Mouse (Mus musculus): ENCODE data around the gene Necab3. TPM values are rescaled to one million over a fixed set of nuclear protein-coding genes. Genes with fewer than 3 reads are reported as not detected.

Gene Necab3
- polyA plus RNA-seq, 2 experiments = 3.8 to 6.7 TPM

DNA sequence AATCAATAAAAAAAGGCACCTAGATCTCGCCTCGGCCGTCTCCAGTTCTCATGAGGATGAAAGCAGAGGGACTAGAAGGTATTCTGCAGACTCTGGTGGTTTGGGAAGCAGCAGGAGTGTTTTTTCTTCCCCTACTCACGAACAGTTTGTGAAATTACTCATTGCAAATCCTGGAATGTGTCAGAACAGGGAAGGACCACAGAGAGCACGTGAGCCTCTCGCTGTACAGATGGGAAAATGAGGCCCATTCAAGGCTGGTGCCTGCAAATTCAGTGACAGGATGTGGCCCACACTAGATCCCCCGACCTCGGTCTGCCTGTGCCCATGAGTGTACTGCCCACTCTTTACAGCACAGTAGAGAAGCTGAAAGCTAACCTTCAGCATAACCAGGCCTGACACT lies 13.3 kb upstream of the Necab3 start:
- H3K4me3 ChIP-seq (replicated peaks; ENCODE audit: low read length) = no peak overlapping the region
- DNase-seq (ENCODE audit: low spot score) (peak; percentile 28), ATAC-seq (ENCODE audit: low FRiP score, low read depth) (no peak)
- no peaks in the 10 kb centered on the region for H3K9me3 ChIP-seq (ENCODE audit: control insufficient read depth, low read length)
- no peaks in the 10 kb centered on the region for H3K36me3 ChIP-seq (ENCODE audit: control insufficient read depth, insufficient read depth, low read length)
- peak overlapping the region; percentile 67 for H3K27ac ChIP-seq (replicated peaks; ENCODE audit: low read depth, low read length)
- H3K4me2 ChIP-seq (replicated peaks; ENCODE audit: low read depth, low read length, severe bottlenecking) = no peak overlapping the region
- H3K27me3 ChIP-seq (ENCODE audit: control insufficient read depth, insufficient read depth, low read length) = no peaks in the 10 kb centered on the region
- H3K4me1 ChIP-seq (ENCODE audit: control insufficient read depth, insufficient read depth, low read length) = peaks cover 23% of the 10 kb centered on the region
- 60% methylated on average over 8 of the region's 8 CpGs for WGBS
- TF ChIP-seq POLR2A (IDR thresholded peaks at IDR 0.05; ENCODE audit: borderline replicate concordance, extremely low read depth, insufficient read depth, insufficient read length) = no peak
- H3K9ac ChIP-seq (ENCODE audit: low read depth, low read length, severe bottlenecking) = no peak overlapping the region

- Histone ChIP-seq H3K9me3 (ENCODE audit: control insufficient read depth, low read length) (no peaks in the 10 kb centered on the region), H3K4me2 (replicated peaks; ENCODE audit: low read depth, low read length, severe bottlenecking) (no peak overlapping the region), H3K4me3 (replicated peaks; ENCODE audit: low read length) (no peak overlapping the region), H3K27me3 (ENCODE audit: control insufficient read depth, insufficient read depth, low read length) (no peaks in the 10 kb centered on the region), H3K4me1 (ENCODE audit: control insufficient read depth, insufficient read depth, low read length) (peaks cover 30% of the 10 kb centered on the region), H3K27ac (replicated peaks; ENCODE audit: low read depth, low read length) (no peak overlapping the region), H3K36me3 (ENCODE audit: control insufficient read depth, insufficient read depth, low read length) (no peaks in the 10 kb centered on the region), H3K9ac (ENCODE audit: low read depth, low read length, severe bottlenecking) (no peak overlapping the region)
- DNase-seq (ENCODE audit: low spot score) (no peak), ATAC-seq (ENCODE audit: low FRiP score, low read depth) (no peak)
- 78% methylated on average over 4 of the region's 4 CpGs for WGBS
- no peak for TF ChIP-seq POLR2A (IDR thresholded peaks at IDR 0.05; ENCODE audit: borderline replicate concordance, extremely low read depth, insufficient read depth, insufficient read length)
Observed at GRCm38 (mm10) chr2:154571266-154571665, 12.6 kb upstream of the Necab3 start.

DNA sequence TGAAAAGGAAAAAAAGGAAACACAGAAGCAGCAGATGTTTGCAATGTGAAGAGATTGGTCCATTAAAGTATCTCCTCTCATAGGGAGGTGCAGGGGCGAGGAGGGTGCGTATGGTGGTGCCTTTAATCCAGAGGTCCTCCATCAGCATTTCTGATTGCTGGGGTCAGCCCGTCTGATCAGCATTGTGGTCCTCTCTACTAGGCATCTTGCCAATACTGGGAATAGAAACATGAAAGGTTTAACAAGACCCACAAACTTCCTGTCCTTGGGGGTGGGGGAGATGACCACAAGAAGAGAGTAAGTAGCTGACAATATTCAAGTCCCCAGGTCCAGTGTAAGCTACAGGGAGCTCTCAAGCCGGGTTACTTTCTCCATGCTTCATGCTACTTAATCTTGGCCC lies 12.0 kb upstream of the Necab3 start:
- ATAC-seq (ENCODE audit: low FRiP score, low read depth) = no peak
- peak overlapping the region; percentile 56; the same call in 1 of the 2 replicates for H3K4me2 ChIP-seq (replicated peaks; ENCODE audit: low read depth, low read length, severe bottlenecking)
- H3K27ac ChIP-seq (replicated peaks; ENCODE audit: low read depth, low read length) = no peak overlapping the region
- H3K4me1 ChIP-seq (ENCODE audit: control insufficient read depth, insufficient read depth, low read length) = peaks cover 32% of the 10 kb centered on the region
- DNase-seq (ENCODE audit: low spot score) = no peak
- no peak overlapping the region for H3K4me3 ChIP-seq (replicated peaks; ENCODE audit: low read length)
- TF ChIP-seq POLR2A (IDR thresholded peaks at IDR 0.05; ENCODE audit: borderline replicate concordance, extremely low read depth, insufficient read depth, insufficient read length) = no peak
- no peaks in the 10 kb centered on the region for H3K27me3 ChIP-seq (ENCODE audit: control insufficient read depth, insufficient read depth, low read length)
- no peak overlapping the region for H3K9ac ChIP-seq (ENCODE audit: low read depth, low read length, severe bottlenecking)
- no peaks in the 10 kb centered on the region for H3K9me3 ChIP-seq (ENCODE audit: control insufficient read depth, low read length)
- H3K36me3 ChIP-seq (ENCODE audit: control insufficient read depth, insufficient read depth, low read length) = no peaks in the 10 kb centered on the region
- 73% methylated on average over 4 of the region's 4 CpGs for WGBS

DNA sequence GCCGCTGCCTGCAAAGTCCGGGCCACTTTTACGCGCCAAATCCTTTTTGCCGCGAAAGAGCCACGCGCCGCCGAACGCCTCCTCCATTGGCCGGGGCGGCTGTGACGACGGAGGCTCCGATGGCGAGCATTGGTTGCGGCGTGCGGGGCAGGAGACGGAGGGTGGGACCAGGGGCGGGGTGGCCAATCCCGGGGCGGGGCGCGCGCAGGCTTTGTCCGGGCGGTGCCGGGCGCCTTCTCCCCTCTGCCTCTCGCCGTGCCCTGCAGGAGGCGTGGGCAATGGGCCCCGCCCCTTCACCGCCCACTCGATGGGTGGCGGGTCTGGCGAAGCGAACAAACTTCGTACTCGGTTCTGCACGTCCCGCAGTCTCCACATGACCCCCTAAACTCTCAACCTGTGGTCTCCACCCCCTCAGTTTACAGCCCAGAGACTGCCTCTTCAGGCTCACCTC lies 11.2 kb upstream of the Necab3 start, which contains the start of gene E2f1:
TSS of gene E2f1 (minus strand) at position 57 of the 451 bp plus-strand sequence.
- no peaks in the 10 kb centered on the region for H3K9me3 ChIP-seq (ENCODE audit: control insufficient read depth, low read length)
- H3K27ac ChIP-seq (replicated peaks; ENCODE audit: low read depth, low read length) = peak within 1 kb of the TSS; percentile 86
- no peaks in the 10 kb centered on the region for H3K36me3 ChIP-seq (ENCODE audit: control insufficient read depth, insufficient read depth, low read length)
- DNase-seq (ENCODE audit: low spot score) (peak; percentile 97), ATAC-seq (ENCODE audit: low FRiP score, low read depth) (peak; percentile 95)
- peak within 1 kb of the TSS; percentile 81 for H3K4me3 ChIP-seq (replicated peaks; ENCODE audit: low read length)
- H3K4me2 ChIP-seq (replicated peaks; ENCODE audit: low read depth, low read length, severe bottlenecking) = peak within 1 kb of the TSS; percentile 76
- peaks cover 33% of the 10 kb centered on the region for H3K4me1 ChIP-seq (ENCODE audit: control insufficient read depth, insufficient read depth, low read length)
- peak within 1 kb of the TSS; percentile 82 for H3K9ac ChIP-seq (ENCODE audit: low read depth, low read length, severe bottlenecking)
- no peaks in the 10 kb centered on the region for H3K27me3 ChIP-seq (ENCODE audit: control insufficient read depth, insufficient read depth, low read length)
- 0 out of 2 replicates have a peak, but pooled peaks have one; percentile 24 for TF ChIP-seq POLR2A (IDR thresholded peaks at IDR 0.05; ENCODE audit: borderline replicate concordance, extremely low read depth, insufficient read depth, insufficient read length)
- 1% methylated on average over 28 of the region's 44 CpGs for WGBS

DNA sequence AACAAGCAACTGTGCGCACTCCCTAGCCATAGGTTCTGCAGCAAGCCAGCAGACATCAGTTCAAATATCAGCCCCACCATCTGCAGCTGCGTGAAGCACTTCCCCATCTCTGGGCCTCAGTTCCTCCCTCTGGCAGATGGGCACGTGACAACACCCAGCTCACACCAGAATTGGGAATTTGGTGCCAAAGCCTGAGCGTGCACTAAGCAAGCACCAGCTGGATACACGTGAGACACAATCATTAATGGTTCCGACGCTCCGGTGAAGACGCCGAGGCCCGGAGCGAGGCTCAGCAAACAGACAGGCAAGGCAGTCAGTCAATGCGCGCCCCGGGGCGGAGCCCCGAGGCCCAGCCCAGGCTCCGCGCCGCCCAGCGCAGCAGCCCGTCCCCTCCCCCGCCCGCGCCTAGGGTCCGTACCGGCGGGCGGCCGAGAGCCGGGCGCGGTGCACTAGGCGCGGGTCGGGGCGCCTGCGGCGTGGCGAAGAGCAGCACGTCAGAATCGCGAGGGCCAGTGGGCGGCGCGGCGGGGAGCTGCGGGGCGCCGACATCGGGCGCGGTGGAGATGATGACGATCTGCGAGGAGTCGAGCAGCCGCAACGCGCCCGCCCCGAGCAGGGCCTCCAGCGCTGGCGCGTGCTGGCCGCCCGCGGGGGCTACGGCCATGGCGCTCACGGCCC lies 10.5 kb upstream of the Necab3 start:
- no peak for TF ChIP-seq POLR2A (IDR thresholded peaks at IDR 0.05; ENCODE audit: borderline replicate concordance, extremely low read depth, insufficient read depth, insufficient read length)
- Histone ChIP-seq H3K9ac (ENCODE audit: low read depth, low read length, severe bottlenecking) (peak overlapping the region; percentile 82), H3K27me3 (ENCODE audit: control insufficient read depth, insufficient read depth, low read length) (no peaks in the 10 kb centered on the region), H3K36me3 (ENCODE audit: control insufficient read depth, insufficient read depth, low read length) (0 out of 2 replicates have a peak, but pooled peaks cover 3% of the 10 kb centered on the region), H3K4me2 (replicated peaks; ENCODE audit: low read depth, low read length, severe bottlenecking) (peak overlapping the region; percentile 76), H3K4me1 (ENCODE audit: control insufficient read depth, insufficient read depth, low read length) (peaks cover 33% of the 10 kb centered on the region), H3K27ac (replicated peaks; ENCODE audit: low read depth, low read length) (peak overlapping the region; percentile 86), H3K4me3 (replicated peaks; ENCODE audit: low read length) (peak overlapping the region; percentile 81), H3K9me3 (ENCODE audit: control insufficient read depth, low read length) (no peaks in the 10 kb centered on the region)
- 2% methylated on average over 31 of the region's 70 CpGs for WGBS
- peak; percentile 70 for DNase-seq (ENCODE audit: low spot score)
- ATAC-seq (ENCODE audit: low FRiP score, low read depth) = peak; percentile 62

Measured in limb, embryonic 14.5 days (tissue).